Mouse (Mus musculus) lung, adult 2 months (tissue): ENCODE measurements around the gene Aldh2.
"Not testable (repeated sequence)": the region's sequence is repeated elsewhere in the genome, so short reads cannot be mapped to it uniquely, and the experiment has no call there.

Experiments used
- CTCF ChIP-seq: fragments of 200-500 bp; IDR thresholded peaks from 2 replicates; pipeline ENCODE4 v1.5.1; 2011; ENCODE audit warnings: mild to moderate bottlenecking, low read length, control low read depth; ENCODE audit not compliant: insufficient read depth
- POLR2A ChIP-seq: fragments of 200-500 bp; IDR thresholded peaks from 2 replicates; pipeline ENCODE4 v1.6.1; 2011; ENCODE audit warnings: low read depth, mild to moderate bottlenecking, control low read depth, low read length, borderline replicate concordance; ENCODE audit errors: extremely low read depth

GRCm38 (mm10) chr5:121631106-121631647 is 37.6 kb upstream of the Aldh2 start:
- TF ChIP-seq CTCF, POLR2A: not testable (repeated sequence)
